Mouse (Mus musculus) ES-E14 (cell line): Measurements from ENCODE around the gene Atoh8. TPM values are rescaled to one million over a fixed set of nuclear protein-coding genes. Genes with fewer than 3 reads are reported as not detected.

Experiments
- DNase-seq: peaks from one replicate; pipeline ENCODE4 v3.0.0-alpha.2; 2013; ENCODE audit warnings: low read depth, low spot score
- H3K27ac ChIP-seq: 2 replicates; pipeline ENCODE4 v1.5.1; 2012; ENCODE audit warnings: low read depth, mild to moderate bottlenecking, low read length, moderate library complexity, mixed read lengths; ENCODE audit not compliant: poor library complexity, insufficient read depth, severe bottlenecking
- H3K36me3 ChIP-seq: 2 replicates; pipeline ENCODE4 v1.6.1; 2012; ENCODE audit warnings: mild to moderate bottlenecking, low read length, moderate library complexity, mixed read lengths; ENCODE audit not compliant: control insufficient read depth, poor library complexity, insufficient read depth, severe bottlenecking
- H3K4me1 ChIP-seq, 2 experiments: fragments of 150-350 bp in 1 of 2; sonication (generic) in 1 of 2; 2 replicates each; pipeline ENCODE4 v1.6.1; 2012; ENCODE audit warnings: low read length in 2 of 2, mild to moderate bottlenecking in 1 of 2, mixed read lengths in 1 of 2; ENCODE audit not compliant: control insufficient read depth in 2 of 2, insufficient read depth in 2 of 2, poor library complexity in 1 of 2
- H3K4me3 ChIP-seq, 2 experiments: fragments of 150-350 bp in 1 of 2; sonication (generic) in 1 of 2; 2 replicates each; pipeline ENCODE4 v1.5.1; 2012; ENCODE audit warnings: low read length in 2 of 2, low read depth in 1 of 2, mild to moderate bottlenecking in 1 of 2, mixed read lengths in 1 of 2; ENCODE audit not compliant: insufficient read depth in 1 of 2, poor library complexity in 1 of 2, severe bottlenecking in 1 of 2
- H3K9ac ChIP-seq: 2 replicates; pipeline ENCODE4 v1.6.1; 2012; ENCODE audit warnings: low read depth, mild to moderate bottlenecking, low read length, mixed read lengths; ENCODE audit not compliant: poor library complexity, insufficient read depth, severe bottlenecking
- H3K9me3 ChIP-seq: fragments of 150-350 bp; sonication (generic); 2 replicates; pipeline ENCODE4 v1.6.1; 2012; ENCODE audit warnings: low read depth, mild to moderate bottlenecking, low read length; ENCODE audit not compliant: control insufficient read depth, insufficient read depth
- CHD2 ChIP-seq: IDR thresholded peaks from 2 replicates; pipeline ENCODE4 v1.6.1; 2014; ENCODE audit warnings: mild to moderate bottlenecking, low read depth, low read length, inconsistent platforms
- HCFC1 ChIP-seq: IDR thresholded peaks from 2 replicates; pipeline ENCODE4 v1.6.1; 2012; ENCODE audit warnings: low read length, inconsistent platforms, borderline replicate concordance; ENCODE audit not compliant: insufficient read depth
- MAFK ChIP-seq: IDR thresholded peaks from 2 replicates; pipeline ENCODE4 v1.6.1; 2014; ENCODE audit warnings: mild to moderate bottlenecking, low read depth, low read length, inconsistent platforms; ENCODE audit not compliant: insufficient read depth
- ZC3H11A ChIP-seq: IDR thresholded peaks from 2 replicates; pipeline ENCODE4 v1.6.1; 2012; ENCODE audit warnings: low read depth, mild to moderate bottlenecking, inconsistent platforms, low read length, borderline replicate concordance
- ZNF384 ChIP-seq: IDR thresholded peaks from 2 replicates; pipeline ENCODE4 v1.6.1; 2012; ENCODE audit warnings: low read depth, low read length, inconsistent platforms
- in situ Hi-C, 2 experiments: fragments of 600-800 bp; cut with MboI; formaldehyde crosslinking; loops; one replicate each; pipeline ENCODE4 v1.15.1; 2025; ENCODE audit warnings: low sequenced_read_pairs in 2 of 2, inconsistent platforms in 1 of 2; ENCODE audit not compliant: unreplicated experiment in 2 of 2
- total RNA-seq: library from RNA; depleted of rRNA; stranded (reverse); fragments of 300-350 nt; gene quantifications from 2 replicates; pipeline ENCODE4 v1.2.3, GENCODE M21; 2012

Atoh8 gene
- total RNA-seq, 1 experiment: 1.0 TPM

DNA sequence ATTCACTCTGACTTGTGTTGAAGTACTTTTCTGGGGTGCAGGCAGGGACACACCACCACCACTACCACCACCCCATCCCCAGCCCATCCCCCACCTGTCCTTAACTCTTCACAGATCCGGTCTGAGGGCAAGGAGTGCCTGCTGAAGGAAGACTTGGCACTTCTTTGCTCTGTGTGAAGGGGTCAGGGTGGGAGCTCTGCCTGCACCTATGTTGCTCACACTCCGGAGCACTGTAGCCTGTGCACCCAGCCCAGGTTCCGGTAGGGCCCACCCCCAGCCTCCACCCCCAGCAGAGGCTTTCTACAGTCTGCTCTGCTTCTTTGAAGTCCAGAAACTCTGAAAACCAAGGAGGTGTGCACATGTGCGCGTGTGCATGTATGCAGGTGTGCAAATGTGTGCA is 44.8 kb downstream of the Atoh8 start:
- TF ChIP-seq MAFK (no peak), ZC3H11A (no peak), CHD2 (no peak), ZNF384 (no peak)
- no peak overlapping the region for H3K4me3 ChIP-seq
- H3K27ac ChIP-seq: no peak overlapping the region
- H3K36me3 ChIP-seq: no peaks in the 10 kb centered on the region
- DNase-seq: no peak
- in situ Hi-C loops: no loop called here
- H3K9me3 ChIP-seq: no peaks in the 10 kb centered on the region
- H3K9ac ChIP-seq: no peak overlapping the region
- H3K4me1 ChIP-seq: peaks cover 2% of the 10 kb centered on the region in 2 experiments; a peak in 1 of 4 replicates

DNA sequence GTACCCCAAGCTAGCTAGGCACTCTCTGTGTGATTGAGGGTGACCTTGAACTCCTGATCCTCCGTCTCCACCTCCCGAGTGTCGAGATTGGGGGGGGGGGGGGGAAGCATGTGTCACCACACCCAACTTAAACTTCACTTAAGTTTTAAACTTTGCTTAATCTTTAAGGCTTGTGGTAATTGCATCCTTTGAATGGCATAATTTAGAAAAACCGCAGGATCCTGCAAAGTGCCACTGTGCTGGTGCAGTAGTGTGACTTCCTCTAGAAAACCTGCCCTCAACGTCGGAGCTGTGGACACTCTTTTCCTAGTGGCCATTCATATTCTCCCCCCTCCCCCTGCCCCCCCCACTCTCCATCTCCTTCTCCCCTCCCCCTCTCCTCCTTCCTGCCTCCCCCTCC is 45.3 kb downstream of the Atoh8 start:
- H3K4me3 ChIP-seq: no peak overlapping the region
- no peak overlapping the region for H3K27ac ChIP-seq
- no peaks in the 10 kb centered on the region for H3K36me3 ChIP-seq
- DNase-seq: no peak
- in situ Hi-C loops: no loop called here
- TF ChIP-seq ZNF384: no peak
- no peak for TF ChIP-seq HCFC1
- no peak for TF ChIP-seq CHD2
- TF ChIP-seq ZC3H11A: no peak
- TF ChIP-seq MAFK: no peak
- peaks cover 2% of the 10 kb centered on the region in 2 experiments; a peak in 1 of 4 replicates for H3K4me1 ChIP-seq
- H3K9me3 ChIP-seq: no peaks in the 10 kb centered on the region
- no peak overlapping the region for H3K9ac ChIP-seq

DNA sequence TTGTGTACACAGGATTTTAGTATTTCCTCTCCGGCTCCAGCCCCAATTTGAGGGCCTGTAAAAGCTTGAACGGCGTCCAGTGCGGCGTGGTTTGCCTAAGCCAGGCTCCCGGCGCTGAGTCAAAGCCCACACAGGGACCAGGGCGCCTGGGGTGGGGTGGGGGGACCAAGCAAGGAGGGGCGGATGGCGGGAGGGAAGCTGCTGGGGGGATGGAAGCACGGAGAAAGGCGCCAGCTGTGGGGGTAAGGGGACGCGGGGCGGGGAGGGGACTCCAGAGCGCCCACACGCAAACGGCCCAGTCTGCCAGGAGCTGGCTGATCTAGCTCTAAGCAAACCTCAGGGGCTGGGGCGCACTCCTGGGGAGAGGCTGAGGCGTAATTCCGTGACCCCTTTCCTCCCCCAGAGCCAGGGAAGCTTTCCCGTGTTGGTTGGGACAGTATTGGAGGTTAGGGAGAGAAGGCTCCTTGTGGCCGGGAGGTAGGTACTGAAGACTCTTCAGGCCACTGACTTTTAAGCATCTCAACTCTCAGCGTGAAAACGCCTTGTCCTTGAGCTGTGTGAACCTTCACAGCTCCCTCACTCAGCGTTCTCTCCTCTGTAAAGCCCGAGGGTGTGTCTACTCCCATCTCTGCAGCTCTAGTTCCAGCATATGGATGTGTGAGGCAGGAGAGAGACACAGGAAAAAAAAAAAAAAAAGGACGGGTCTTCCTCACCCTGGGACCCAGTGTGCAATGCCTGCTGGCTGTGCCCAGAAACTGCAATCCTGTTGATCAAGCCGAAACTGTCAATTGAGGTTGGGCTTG is 46.1 kb downstream of the Atoh8 start:
- peak overlapping the region; percentile 34 to 44; a peak in 3 of 4 replicates for H3K4me3 ChIP-seq
- in situ Hi-C loops: loop anchor here (10.0 kb wide), 2 partner anchors 46 to 56 kb away; partner anchors contain the start of gene Atoh8 (in 1 of the 2)
- no peak for TF ChIP-seq CHD2
- 0 out of 2 replicates have a peak, but pooled peaks have one; percentile 60 for TF ChIP-seq ZNF384
- peak; percentile 20 for DNase-seq
- H3K4me1 ChIP-seq: peaks cover 2% of the 10 kb centered on the region in 2 experiments; a peak in 1 of 4 replicates
- H3K36me3 ChIP-seq: no peaks in the 10 kb centered on the region
- no peaks in the 10 kb centered on the region for H3K9me3 ChIP-seq
- H3K27ac ChIP-seq: no peak overlapping the region
- peak overlapping the region; percentile 42; the same call in 1 of the 2 replicates for H3K9ac ChIP-seq

DNA sequence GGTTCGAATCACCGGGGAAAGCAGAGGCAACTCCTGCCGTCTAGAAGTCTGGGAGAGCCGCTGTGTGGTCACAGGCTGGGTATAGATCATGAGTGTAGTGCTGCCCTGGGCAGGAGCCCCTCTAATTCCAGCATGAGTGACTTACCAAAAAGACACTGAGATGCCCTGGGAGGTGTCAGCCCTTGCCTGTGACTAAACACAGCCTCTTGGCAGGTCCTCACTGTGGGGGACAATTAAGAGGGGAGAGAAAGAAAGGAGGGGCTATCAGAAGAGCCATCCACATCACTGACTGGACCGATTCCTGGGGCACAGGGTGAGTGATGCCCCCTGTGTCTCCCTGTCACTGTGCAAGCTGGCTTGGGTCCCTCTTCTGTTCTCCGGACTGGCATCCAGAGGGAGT is 48.6 kb downstream of the Atoh8 start:
- Histone ChIP-seq H3K36me3 (no peaks in the 10 kb centered on the region), H3K9ac (no peak overlapping the region), H3K9me3 (no peaks in the 10 kb centered on the region), H3K4me3 (no peak overlapping the region), H3K4me1 (peaks cover 2% of the 10 kb centered on the region in 2 experiments; a peak in 1 of 4 replicates), H3K27ac (no peak overlapping the region)
- in situ Hi-C loops: loop anchor here (10.0 kb wide), 2 partner anchors 48 to 58 kb away; partner anchors contain the start of gene Atoh8 (in 1 of the 2)
- TF ChIP-seq MAFK (no peak), ZNF384 (no peak), ZC3H11A (no peak), HCFC1 (no peak), CHD2 (no peak)
- no peak for DNase-seq
